Mouse (Mus musculus) neural tube, embryonic 14.5 days (tissue): ENCODE data around the gene Dhdds. TPM values are rescaled to one million over a fixed set of nuclear protein-coding genes. Genes with fewer than 3 reads are reported as not detected.

ENCODE experiments used
- ATAC-seq: fragments of 200-750 bp; cut with Nextera tagmentation; 2 replicates; pipeline ENCODE4 v1.8.0; 2017; ENCODE audit warnings: low read depth, mild to moderate bottlenecking, moderate TSS enrichment, moderate library complexity
- H3K27ac ChIP-seq: fragments of 300-500 bp; sonication (generic); 2 replicates; pipeline ENCODE4 v1.5.1; 2014; ENCODE audit warnings: low read depth, mild to moderate bottlenecking, control low read depth, low read length, moderate library complexity, mixed read lengths
- H3K27me3 ChIP-seq: fragments of 300-500 bp; sonication (generic); 2 replicates; pipeline ENCODE4 v1.6.1; 2014; ENCODE audit warnings: low read length; ENCODE audit not compliant: control insufficient read depth, insufficient read depth
- H3K36me3 ChIP-seq: fragments of 300-500 bp; sonication (generic); 2 replicates; pipeline ENCODE4 v1.6.1; 2014; ENCODE audit warnings: low read length, mixed read lengths; ENCODE audit not compliant: control insufficient read depth, insufficient read depth
- H3K4me1 ChIP-seq: fragments of 300-500 bp; sonication (generic); 2 replicates; pipeline ENCODE4 v1.6.1; 2014; ENCODE audit warnings: low read length; ENCODE audit not compliant: control insufficient read depth, insufficient read depth
- H3K4me2 ChIP-seq: fragments of 300-500 bp; sonication (generic); 2 replicates; pipeline ENCODE4 v1.6.1; 2014; ENCODE audit warnings: mild to moderate bottlenecking, low read depth, low read length, control low read depth
- H3K4me3 ChIP-seq: fragments of 300-500 bp; sonication (generic); 2 replicates; pipeline ENCODE4 v1.5.1; 2014; ENCODE audit warnings: low read depth, low read length, control low read depth, mixed read lengths
- H3K9ac ChIP-seq: fragments of 300-500 bp; sonication (generic); replicated peaks from 2 replicates; pipeline ENCODE4 v1.6.1; 2014; ENCODE audit warnings: low read depth, mild to moderate bottlenecking, control low read depth, low read length, mixed read lengths
- H3K9me3 ChIP-seq: fragments of 300-500 bp; sonication (generic); 2 replicates; pipeline ENCODE4 v1.6.1; 2016; ENCODE audit warnings: low read length; ENCODE audit not compliant: control insufficient read depth
- WGBS: fragments of 180-500 bp; shearing (Covaris S2); extraction: QIAGEN DNeasy Blood & Tissue Kit; methylation state at CpG from one replicate; pipeline ENCODE4 v1.1.7; 2014; 5-methylcytosine and 5-hydroxymethylcytosine counted together
- polyA plus RNA-seq: library from polyadenylated mRNA; unstranded; fragments of >200 nt; fragmentation: Nextera tagmentation; extraction: Ambion mirVana; gene quantifications from 2 replicates; pipeline ENCODE4 v1.2.1, GENCODE M21; 2014

The Dhdds gene
- polyA plus RNA-seq, 1 experiment from 2014 or later = 48.8 TPM

- H3K27ac ChIP-seq = no peak overlapping the region
- no peak overlapping the region for H3K4me3 ChIP-seq
- 76% methylated on average over 6 of the region's 6 CpGs for WGBS
- H3K4me1 ChIP-seq = no peaks in the 10 kb centered on the region
- no peaks in the 10 kb centered on the region for H3K27me3 ChIP-seq
- H3K9ac ChIP-seq = no peak overlapping the region
- no peaks in the 10 kb centered on the region for H3K36me3 ChIP-seq
- no peak for ATAC-seq
- no peaks in the 10 kb centered on the region for H3K9me3 ChIP-seq
- H3K4me2 ChIP-seq = no peak overlapping the region
These were observed 9.0 kb upstream of the Dhdds start for GRCm38 (mm10) chr4:134009709-134010108.

DNA sequence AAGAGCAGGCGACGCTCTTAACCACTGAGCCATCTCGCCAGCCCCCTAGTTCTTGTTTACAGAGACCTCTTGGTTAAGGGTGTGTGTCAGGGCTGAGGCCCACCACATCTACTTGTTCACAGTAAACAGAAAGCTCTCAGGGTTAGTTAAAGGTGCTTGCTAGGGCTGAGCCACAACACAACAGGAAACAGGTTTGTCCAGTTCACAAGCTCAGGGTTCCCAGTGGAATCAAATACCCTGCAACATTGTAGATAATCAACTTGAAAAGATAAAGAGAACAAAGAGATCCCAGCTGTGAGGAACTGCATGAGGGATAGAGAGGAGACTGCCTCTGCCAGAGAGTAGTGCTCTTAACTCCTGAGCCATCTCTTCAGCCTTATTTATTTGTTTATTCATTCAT lies 6.1 kb upstream of the Dhdds start:
- Histone ChIP-seq H3K27me3 (no peaks in the 10 kb centered on the region), H3K4me2 (no peak overlapping the region), H3K9me3 (no peaks in the 10 kb centered on the region), H3K4me3 (no peak overlapping the region), H3K27ac (no peak overlapping the region), H3K36me3 (no peaks in the 10 kb centered on the region), H3K4me1 (no peaks in the 10 kb centered on the region), H3K9ac (no peak overlapping the region)
- no peak for ATAC-seq
- whole genome bisulfite sequencing = 88% methylated on average over 3 of the region's 3 CpGs

DNA sequence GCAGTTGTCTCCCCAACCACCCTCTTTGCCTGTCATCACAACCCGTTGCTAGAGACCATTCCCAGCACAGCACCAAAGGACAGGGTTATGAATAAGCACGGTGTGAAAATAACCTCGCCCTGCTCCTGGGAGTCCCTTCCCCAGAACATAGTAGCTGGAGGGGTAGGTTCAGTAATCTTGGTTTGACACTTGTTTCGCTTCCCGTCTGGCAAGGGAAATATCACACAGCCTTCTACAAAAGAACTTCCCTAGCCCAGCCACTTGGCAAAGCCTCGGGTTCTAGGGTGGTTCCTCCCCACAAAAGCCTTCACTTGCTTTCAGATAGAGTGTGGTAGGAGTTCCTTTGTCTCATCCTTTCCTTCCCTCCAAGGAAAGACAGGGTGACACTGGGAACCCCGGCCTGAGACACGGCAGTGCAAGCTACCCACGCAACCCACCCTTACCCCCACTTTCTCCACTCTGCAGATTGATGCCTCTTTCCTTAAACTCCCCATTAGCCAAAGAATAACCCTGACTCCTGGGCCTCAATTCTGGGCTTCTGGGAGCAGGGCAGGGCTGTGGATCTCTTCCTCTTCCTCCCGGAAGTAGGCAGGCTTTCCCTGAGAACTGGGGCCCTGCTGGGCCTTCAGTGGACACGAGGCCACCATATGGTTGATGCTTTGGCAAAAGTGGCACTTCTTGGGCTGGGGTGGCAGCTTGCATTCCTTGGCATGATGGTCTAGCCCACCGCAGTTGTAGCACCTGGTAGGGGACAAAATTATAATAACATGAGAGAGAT lies 5.1 kb upstream of the Dhdds start:
- no peak overlapping the region for H3K4me2 ChIP-seq
- no peaks in the 10 kb centered on the region for H3K36me3 ChIP-seq
- no peaks in the 10 kb centered on the region for H3K4me1 ChIP-seq
- H3K9me3 ChIP-seq = no peaks in the 10 kb centered on the region
- H3K27ac ChIP-seq = no peak overlapping the region
- no peak overlapping the region for H3K9ac ChIP-seq
- no peak for ATAC-seq
- 91% methylated on average over 12 of the region's 12 CpGs for WGBS
- no peaks in the 10 kb centered on the region for H3K27me3 ChIP-seq
- H3K4me3 ChIP-seq = no peak overlapping the region

GRCm38 (mm10) chr4:134002903-134003302 lies 2.2 kb upstream of the Dhdds start:
- no peak overlapping the region for H3K4me3 ChIP-seq
- no peaks in the 10 kb centered on the region for H3K9me3 ChIP-seq
- H3K36me3 ChIP-seq = no peaks in the 10 kb centered on the region
- no peaks in the 10 kb centered on the region for H3K27me3 ChIP-seq
- H3K9ac ChIP-seq = no peak overlapping the region
- H3K4me2 ChIP-seq = no peak overlapping the region
- H3K4me1 ChIP-seq = peaks cover 8% of the 10 kb centered on the region
- ATAC-seq = no peak
- no peak overlapping the region for H3K27ac ChIP-seq
- 57% methylated on average over 5 of the region's 5 CpGs for WGBS

- H3K27ac ChIP-seq = no peak overlapping the region
- H3K4me2 ChIP-seq = no peak overlapping the region
- 62% methylated on average over 4 of the region's 4 CpGs for WGBS
- no peaks in the 10 kb centered on the region for H3K27me3 ChIP-seq
- no peaks in the 10 kb centered on the region for H3K9me3 ChIP-seq
- no peak overlapping the region for H3K4me3 ChIP-seq
- no peaks in the 10 kb centered on the region for H3K36me3 ChIP-seq
- H3K4me1 ChIP-seq = peaks cover 8% of the 10 kb centered on the region
- H3K9ac ChIP-seq = no peak overlapping the region
- no peak for ATAC-seq
These were observed 1.5 kb upstream of the Dhdds start for GRCm38 (mm10) chr4:134002246-134002645.

- Histone ChIP-seq H3K27ac (no peak overlapping the region), H3K36me3 (no peaks in the 10 kb centered on the region), H3K9me3 (no peaks in the 10 kb centered on the region), H3K4me2 (no peak overlapping the region), H3K27me3 (no peaks in the 10 kb centered on the region), H3K9ac (no peak overlapping the region), H3K4me3 (no peak overlapping the region), H3K4me1 (peaks cover 8% of the 10 kb centered on the region)
- no peak for ATAC-seq
- 40% methylated on average over 10 of the region's 10 CpGs for whole genome bisulfite sequencing
These were observed 992 bp upstream of the Dhdds start for GRCm38 (mm10) chr4:134001710-134002109.

GRCm38 (mm10) chr4:133994697-133995096 lies 6.0 kb downstream of the Dhdds start:
- ATAC-seq = no peak
- H3K27me3 ChIP-seq = no peaks in the 10 kb centered on the region
- H3K4me2 ChIP-seq = no peak overlapping the region
- H3K9ac ChIP-seq = no peak overlapping the region
- peaks cover 3% of the 10 kb centered on the region for H3K4me1 ChIP-seq
- WGBS = 91% methylated on average over 8 of the region's 8 CpGs
- peaks cover 21% of the 10 kb centered on the region for H3K36me3 ChIP-seq
- H3K27ac ChIP-seq = no peak overlapping the region
- no peak overlapping the region for H3K4me3 ChIP-seq
- H3K9me3 ChIP-seq = no peaks in the 10 kb centered on the region

GRCm38 (mm10) chr4:133991087-133991660 lies 9.5 kb downstream of the Dhdds start:
- Histone ChIP-seq H3K4me2 (no peak overlapping the region), H3K36me3 (peaks cover 22% of the 10 kb centered on the region), H3K27me3 (no peaks in the 10 kb centered on the region), H3K9ac (no peak overlapping the region), H3K4me1 (no peaks in the 10 kb centered on the region), H3K9me3 (no peaks in the 10 kb centered on the region), H3K4me3 (no peak overlapping the region), H3K27ac (no peak overlapping the region)
- ATAC-seq = no peak
- WGBS = 89% methylated on average over 13 of the region's 13 CpGs

DNA sequence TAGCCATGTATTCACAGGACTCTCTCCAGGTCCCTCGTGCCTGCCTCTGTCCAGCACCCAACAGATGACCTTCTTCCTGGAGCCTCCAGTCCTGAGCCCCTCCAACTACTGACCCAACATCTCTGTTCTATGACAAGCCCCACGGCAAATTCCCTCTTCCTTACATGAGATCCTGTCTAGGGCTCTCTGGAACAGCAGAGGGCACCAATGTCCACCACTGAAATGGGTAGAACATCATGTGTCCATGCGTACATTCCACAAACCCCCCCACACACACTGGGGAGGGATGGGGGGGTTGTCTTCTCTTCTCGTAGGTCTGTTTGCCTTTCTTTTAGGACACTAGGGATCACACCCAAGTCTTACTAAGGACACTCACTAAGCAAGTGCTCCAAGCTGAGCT lies 10.7 kb downstream of the Dhdds start:
- WGBS = 72% methylated on average over 4 of the region's 4 CpGs
- H3K9me3 ChIP-seq = no peaks in the 10 kb centered on the region
- H3K27ac ChIP-seq = no peak overlapping the region
- H3K4me1 ChIP-seq = no peaks in the 10 kb centered on the region
- no peak overlapping the region for H3K9ac ChIP-seq
- ATAC-seq = no peak
- no peaks in the 10 kb centered on the region for H3K27me3 ChIP-seq
- no peak overlapping the region for H3K4me3 ChIP-seq
- H3K4me2 ChIP-seq = no peak overlapping the region
- peaks cover 19% of the 10 kb centered on the region for H3K36me3 ChIP-seq
